Mouse (Mus musculus) forebrain, embryonic 11.5 days (tissue): Measurements from ENCODE around the gene Nhlh1. TPM values are rescaled to one million over a fixed set of nuclear protein-coding genes. Genes with fewer than 3 reads are reported as not detected.

Experiments used
- ATAC-seq: fragments of 200-750 bp; cut with Nextera tagmentation; replicated peaks from 2 replicates; pipeline ENCODE4 v1.8.0; 2017; ENCODE audit warnings: moderate TSS enrichment; ENCODE audit not compliant: low FRiP score
- DNase-seq: peaks from one replicate; pipeline ENCODE4 v3.0.0-alpha.2; 2017; ENCODE audit warnings: low spot score
- H3K27ac ChIP-seq: fragments of 300-500 bp; sonication (generic); 2 replicates; pipeline ENCODE4 v1.5.1; 2014; ENCODE audit warnings: low read depth, low read length
- H3K27me3 ChIP-seq: fragments of 300-500 bp; sonication (generic); 2 replicates; pipeline ENCODE4 v1.6.1; 2014; ENCODE audit warnings: mild to moderate bottlenecking, low read length, mixed read lengths; ENCODE audit not compliant: control insufficient read depth, insufficient read depth
- H3K36me3 ChIP-seq: fragments of 300-500 bp; sonication (generic); 2 replicates; pipeline ENCODE4 v1.6.1; 2014; ENCODE audit warnings: mild to moderate bottlenecking, low read length, moderate library complexity, mixed read lengths; ENCODE audit not compliant: control insufficient read depth, insufficient read depth
- H3K4me1 ChIP-seq: fragments of 300-500 bp; sonication (generic); replicated peaks from 2 replicates; pipeline ENCODE4 v1.6.1; 2014; ENCODE audit warnings: low read length, mixed read lengths; ENCODE audit not compliant: control insufficient read depth, insufficient read depth
- H3K4me2 ChIP-seq: fragments of 300-500 bp; sonication (generic); 2 replicates; pipeline ENCODE4 v1.6.1; 2014; ENCODE audit warnings: low read depth, mild to moderate bottlenecking, low read length, moderate library complexity, mixed read lengths; ENCODE audit not compliant: severe bottlenecking
- H3K4me3 ChIP-seq: fragments of 300-500 bp; sonication (generic); 2 replicates; pipeline ENCODE4 v1.5.1; 2014; ENCODE audit warnings: low read depth, low read length
- H3K9ac ChIP-seq: fragments of 300-500 bp; sonication (generic); 2 replicates; pipeline ENCODE4 v1.6.1; 2014; ENCODE audit warnings: low read length
- H3K9me3 ChIP-seq: fragments of 300-500 bp; sonication (generic); 2 replicates; pipeline ENCODE4 v1.6.1; 2016; ENCODE audit warnings: low read length, mixed read lengths; ENCODE audit not compliant: control insufficient read depth
- WGBS: fragments of 180-500 bp; shearing (Covaris S2); extraction: QIAGEN DNeasy Blood & Tissue Kit; methylation state at CpG from one replicate; pipeline ENCODE4 v1.1.7; 2014; 5-methylcytosine and 5-hydroxymethylcytosine counted together
- polyA plus RNA-seq: library from polyadenylated mRNA; unstranded; fragments of >200 nt; fragmentation: Nextera tagmentation; extraction: Ambion mirVana; gene quantifications from 2 replicates; pipeline ENCODE4 v1.2.1, GENCODE M21; 2014

Gene Nhlh1
- polyA plus RNA-seq, 1 experiment from 2014 or later = 6.0 TPM

DNA sequence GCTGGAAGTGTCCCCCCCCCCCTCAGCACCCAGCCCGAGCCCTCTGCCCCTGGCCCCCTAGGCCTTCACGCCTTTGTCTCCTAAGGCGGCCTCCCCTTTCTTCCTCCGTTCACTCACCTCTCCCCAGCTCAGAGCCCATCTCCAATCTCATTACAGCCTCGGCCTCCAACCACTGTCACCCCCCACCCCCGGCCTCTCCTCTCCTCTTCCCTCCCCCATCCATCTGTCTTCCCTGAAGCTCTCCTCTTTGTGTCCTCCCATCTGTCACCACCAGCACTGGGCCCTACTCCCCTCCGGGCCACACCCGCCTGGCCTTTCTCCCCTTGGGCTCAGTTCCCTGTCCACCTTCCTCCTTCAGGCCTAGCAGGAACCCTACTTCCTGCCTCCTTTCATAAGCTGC, 3.8 kb upstream of the Nhlh1 start:
- Histone ChIP-seq H3K4me1 (peaks cover 3% of the 10 kb centered on the region; the same call in 1 of the 2 replicates), H3K4me3 (no peak overlapping the region), H3K9me3 (no peaks in the 10 kb centered on the region), H3K27me3 (no peaks in the 10 kb centered on the region), H3K9ac (no peak overlapping the region; the same call in 1 of the 2 replicates), H3K4me2 (no peak overlapping the region), H3K27ac (peak overlapping the region; percentile 70; the same call in 1 of the 2 replicates), H3K36me3 (peaks cover 2% of the 10 kb centered on the region; the same call in 1 of the 2 replicates)
- DNase-seq (no peak), ATAC-seq (peak; percentile 48)
- WGBS = 27% methylated on average over 8 of the region's 8 CpGs

DNA sequence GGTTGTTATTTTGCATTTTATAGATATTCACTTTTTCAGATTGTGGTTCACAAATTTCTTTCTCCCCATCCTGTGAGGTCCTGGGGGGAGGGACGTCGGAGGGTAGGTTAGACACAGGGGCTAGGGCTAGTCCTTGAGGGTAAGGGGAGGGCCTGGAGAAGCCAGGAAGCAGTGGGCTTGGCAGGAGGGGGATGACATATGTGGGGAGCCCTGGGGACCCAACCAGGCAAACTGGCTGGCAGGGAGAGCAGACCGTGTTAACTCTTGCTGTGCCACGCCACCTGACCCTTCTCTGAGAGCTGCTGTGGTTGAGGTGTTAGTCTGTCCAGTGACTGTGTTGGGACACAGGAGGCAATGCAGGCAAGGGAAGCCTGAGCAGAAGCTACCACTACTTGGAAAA, 3.3 kb upstream of the Nhlh1 start:
- Histone ChIP-seq H3K27me3 (no peaks in the 10 kb centered on the region), H3K9me3 (no peaks in the 10 kb centered on the region), H3K4me2 (no peak overlapping the region), H3K36me3 (peaks cover under 1% of the 10 kb centered on the region; the same call in 1 of the 2 replicates), H3K27ac (peak overlapping the region; percentile 70; the same call in 1 of the 2 replicates), H3K4me1 (peaks cover 3% of the 10 kb centered on the region; the same call in 1 of the 2 replicates), H3K9ac (no peak overlapping the region), H3K4me3 (no peak overlapping the region)
- 57% methylated on average over 4 of the region's 4 CpGs for WGBS
- peak; percentile 17 for ATAC-seq
- no peak for DNase-seq

DNA sequence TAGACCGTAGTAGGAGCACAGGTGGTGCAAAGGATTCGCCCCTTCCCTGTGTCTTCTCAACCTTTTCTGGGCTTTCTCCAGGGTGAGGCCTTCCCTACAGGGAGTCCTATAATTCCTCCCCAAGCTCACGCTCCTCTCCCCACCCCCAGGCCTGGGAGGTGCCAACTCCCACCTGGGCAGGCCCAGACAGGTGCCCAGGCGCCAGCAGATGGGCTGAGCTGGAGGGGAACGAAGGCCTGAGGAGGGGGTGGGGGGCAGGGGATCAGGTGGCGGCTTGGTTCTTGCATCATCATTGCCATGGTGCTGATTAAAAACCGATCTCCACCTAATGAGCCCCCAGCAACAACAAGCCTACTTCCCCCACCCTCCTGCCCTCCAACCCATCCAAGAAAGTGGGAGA, 1.5 kb upstream of the Nhlh1 start:
- H3K4me1 ChIP-seq = peaks cover 8% of the 10 kb centered on the region; the same call in 1 of the 2 replicates
- WGBS = 55% methylated on average over 7 of the region's 7 CpGs
- no peak overlapping the region for H3K4me2 ChIP-seq
- ATAC-seq (0 out of 2 replicates have a peak, but pooled peaks have one; percentile 21), DNase-seq (no peak)
- H3K36me3 ChIP-seq = no peaks in the 10 kb centered on the region
- H3K27me3 ChIP-seq = peaks cover 8% of the 10 kb centered on the region
- H3K4me3 ChIP-seq = no peak overlapping the region
- H3K9me3 ChIP-seq = no peaks in the 10 kb centered on the region
- H3K27ac ChIP-seq = no peak overlapping the region; the same call in 1 of the 2 replicates
- no peak overlapping the region for H3K9ac ChIP-seq

DNA sequence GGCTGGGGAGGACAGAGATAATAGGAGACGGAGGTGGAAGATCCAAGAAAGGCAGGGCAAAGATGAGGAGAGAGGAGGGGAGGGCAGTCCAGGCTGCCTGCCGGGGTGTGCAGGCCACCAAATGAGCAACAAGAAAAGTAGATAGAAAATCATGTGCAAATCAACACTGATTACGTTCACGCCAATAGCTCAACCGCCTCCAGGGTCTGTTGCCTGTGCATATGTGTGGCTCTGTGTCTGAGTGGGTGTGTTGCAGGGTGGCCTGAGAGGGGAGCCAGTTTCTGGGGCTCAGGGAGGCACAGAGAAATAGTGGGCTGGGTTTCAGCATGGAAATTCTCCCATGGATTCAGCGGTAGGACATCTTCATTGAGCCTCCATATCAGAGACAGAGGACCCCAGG, 948 bp upstream of the Nhlh1 start:
- Histone ChIP-seq H3K4me1 (peaks cover 10% of the 10 kb centered on the region; the same call in 1 of the 2 replicates), H3K9ac (no peak overlapping the region), H3K4me3 (no peak overlapping the region), H3K36me3 (no peaks in the 10 kb centered on the region), H3K27ac (peak overlapping the region; percentile 50), H3K4me2 (no peak overlapping the region), H3K27me3 (peaks cover 12% of the 10 kb centered on the region), H3K9me3 (no peaks in the 10 kb centered on the region)
- ATAC-seq (peak; percentile 7; the same call in 1 of the 2 replicates), DNase-seq (no peak)
- WGBS = 50% methylated on average over 6 of the region's 6 CpGs

DNA sequence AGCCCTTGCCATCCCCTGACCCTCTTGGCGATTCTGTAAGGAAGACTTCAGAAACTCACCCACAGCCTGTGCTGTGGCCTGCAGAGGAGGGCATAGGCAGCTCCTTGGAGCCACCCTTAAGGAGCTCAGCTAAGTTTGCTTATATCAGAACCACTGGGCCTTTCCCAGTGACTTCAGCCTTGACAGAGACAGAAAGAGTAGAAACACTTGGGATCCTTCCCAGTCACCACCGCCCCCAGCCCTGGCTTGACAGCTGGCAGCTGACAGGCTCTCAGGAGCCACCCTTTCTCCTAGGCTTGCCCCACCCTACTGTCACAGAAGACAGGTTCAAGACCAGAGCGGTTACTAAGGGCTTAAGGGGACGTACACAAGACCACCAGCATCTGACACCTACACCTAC, 1.1 kb downstream of the Nhlh1 start:
- ATAC-seq = no peak
- H3K4me1 ChIP-seq = peaks cover 14% of the 10 kb centered on the region; the same call in 1 of the 2 replicates
- H3K27ac ChIP-seq = no peak overlapping the region
- peak overlapping the region; percentile 38; the same call in 1 of the 2 replicates for H3K4me2 ChIP-seq
- WGBS = 76% methylated on average over 4 of the region's 4 CpGs
- H3K9ac ChIP-seq = no peak overlapping the region
- peaks cover 15% of the 10 kb centered on the region for H3K27me3 ChIP-seq
- DNase-seq = no peak
- no peaks in the 10 kb centered on the region for H3K36me3 ChIP-seq
- H3K9me3 ChIP-seq = no peaks in the 10 kb centered on the region
- H3K4me3 ChIP-seq = peak overlapping the region; percentile 17

DNA sequence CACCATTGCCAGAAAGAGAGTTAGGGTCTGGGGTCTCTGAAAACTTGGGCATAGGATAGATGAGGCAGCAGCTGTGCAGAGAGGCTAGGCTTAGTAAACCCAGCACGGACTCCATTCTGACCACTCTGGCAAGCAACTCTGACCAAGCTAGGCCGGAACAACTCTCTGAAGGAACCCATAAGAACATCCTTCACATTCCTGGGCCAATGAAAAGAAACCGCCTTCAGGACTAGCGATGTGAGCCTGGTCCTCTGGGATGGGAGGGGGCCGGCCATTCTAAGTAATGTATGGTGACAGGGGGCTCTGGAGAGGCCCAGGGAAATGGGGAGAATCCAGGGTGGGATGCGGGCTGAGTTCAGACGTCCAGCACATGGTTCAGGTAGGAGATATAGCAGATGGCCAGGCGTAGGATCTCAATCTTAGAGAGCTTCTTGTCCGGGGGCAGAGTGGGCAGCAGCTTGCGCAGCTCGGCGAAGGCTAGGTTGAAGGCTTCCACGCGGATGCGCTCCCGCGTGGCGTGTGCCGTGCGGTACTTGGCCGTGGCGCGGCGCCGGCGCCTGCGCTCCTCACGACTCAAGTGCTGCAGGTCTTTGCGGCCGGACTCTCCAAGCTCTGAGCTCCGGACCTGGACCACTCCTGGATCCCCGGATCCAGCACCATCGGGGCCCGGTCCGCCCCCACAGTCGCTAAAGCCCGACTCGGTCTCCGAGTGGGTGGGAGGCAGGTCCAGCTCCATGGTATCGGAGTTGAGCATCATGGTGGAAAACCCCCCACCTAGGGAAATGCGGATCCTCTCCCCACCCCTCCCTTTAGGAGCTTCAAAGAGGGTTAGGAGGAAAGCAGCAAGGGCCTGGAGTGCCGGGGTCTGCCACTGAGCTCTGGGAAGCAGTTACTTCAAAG, 3.6 kb downstream of the Nhlh1 start:
- no peak overlapping the region for H3K27ac ChIP-seq
- H3K9me3 ChIP-seq = no peaks in the 10 kb centered on the region
- peak; percentile 63 for DNase-seq
- H3K4me2 ChIP-seq = peak overlapping the region; percentile 73
- H3K4me3 ChIP-seq = peak overlapping the region; percentile 40
- H3K36me3 ChIP-seq = no peaks in the 10 kb centered on the region
- H3K27me3 ChIP-seq = peaks cover 15% of the 10 kb centered on the region
- 2% methylated on average over 42 of the region's 42 CpGs for WGBS
- peaks cover 21% of the 10 kb centered on the region; the same call in 1 of the 2 replicates for H3K4me1 ChIP-seq
- no peak for ATAC-seq
- peak overlapping the region; percentile 60 for H3K9ac ChIP-seq

- Histone ChIP-seq H3K9me3 (no peaks in the 10 kb centered on the region), H3K4me3 (no peak overlapping the region), H3K9ac (no peak overlapping the region; the same call in 1 of the 2 replicates), H3K4me2 (peak overlapping the region; percentile 29; the same call in 1 of the 2 replicates), H3K27me3 (peaks cover 15% of the 10 kb centered on the region), H3K27ac (no peak overlapping the region), H3K36me3 (no peaks in the 10 kb centered on the region), H3K4me1 (peaks cover 20% of the 10 kb centered on the region; the same call in 1 of the 2 replicates)
- 5% methylated on average over 10 of the region's 10 CpGs for WGBS
- ATAC-seq = no peak
- no peak for DNase-seq
Measured at GRCm38 (mm10) chr1:172052766-172053279, 4.5 kb downstream of the Nhlh1 start.

DNA sequence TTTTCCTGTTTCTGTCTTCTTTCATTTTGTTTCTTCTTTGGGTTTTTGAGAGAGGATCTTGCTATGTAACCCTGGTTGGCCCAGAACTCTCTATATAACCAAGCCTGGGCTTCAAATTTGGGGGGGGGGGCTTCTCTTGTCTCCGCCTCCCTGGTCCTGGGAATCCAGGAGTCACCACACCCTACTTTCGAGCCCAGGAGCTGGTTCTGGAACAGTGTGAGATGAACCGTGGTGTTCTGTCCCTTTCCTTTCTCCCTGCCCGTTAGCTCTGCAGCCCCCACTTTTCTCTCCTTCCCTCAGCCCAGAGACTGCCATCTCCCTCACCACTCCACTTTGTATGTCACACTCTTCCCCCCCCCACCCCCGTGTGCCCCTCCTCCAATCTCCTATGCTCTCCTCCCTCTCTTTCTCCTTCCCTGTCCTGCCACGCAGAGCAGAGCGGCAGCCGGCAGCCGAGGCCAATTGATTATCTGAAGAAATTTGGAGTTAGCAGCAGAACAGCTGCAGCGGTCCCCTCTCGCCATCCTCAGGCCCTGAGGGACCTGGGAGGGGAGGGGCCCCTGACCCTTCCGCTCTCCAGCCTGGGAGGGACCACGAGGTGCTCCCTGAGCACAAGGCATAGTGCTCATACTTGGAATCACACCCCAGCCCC, 8.1 kb downstream of the Nhlh1 start:
- H3K27ac ChIP-seq = peak overlapping the region; percentile 69
- peaks cover 18% of the 10 kb centered on the region; the same call in 1 of the 2 replicates for H3K4me1 ChIP-seq
- H3K4me3 ChIP-seq = no peak overlapping the region
- H3K9ac ChIP-seq = peak overlapping the region; percentile 21
- 22% methylated on average over 13 of the region's 13 CpGs for WGBS
- H3K9me3 ChIP-seq = no peaks in the 10 kb centered on the region
- no peak for DNase-seq
- peak overlapping the region; percentile 21; the same call in 1 of the 2 replicates for H3K4me2 ChIP-seq
- peak; percentile 16; the same call in 1 of the 2 replicates for ATAC-seq
- H3K36me3 ChIP-seq = no peaks in the 10 kb centered on the region
- peaks cover 11% of the 10 kb centered on the region for H3K27me3 ChIP-seq
